Mouse (Mus musculus) naive thymus-derived CD4-positive, alpha-beta T cell, adult 2 months (primary cell): Measurements from ENCODE around the gene Sumf2.
"Not testable (repeated sequence)": the region's sequence is repeated elsewhere in the genome, so short reads cannot be mapped to it uniquely, and the experiment has no call there.

Experiments used
- DNase-seq: peaks from one replicate; pipeline ENCODE4 v3.0.0-alpha.2; 2011; ENCODE audit warnings: low read depth

Sumf2 gene

GRCm38 (mm10) chr5:129846752-129847557, at the start of gene Sumf2:
Gene Sumf2 (plus strand): TSS chr5:129846986.
- peak; percentile 98 for DNase-seq

GRCm38 (mm10) chr5:129844848-129845247, 1.9 kb upstream of the Sumf2 start:
- no peak for DNase-seq

- DNase-seq, result no peak
Measured at GRCm38 (mm10) chr5:129847558-129847820, 703 bp downstream of the Sumf2 start.

- no peak for DNase-seq
Measured at GRCm38 (mm10) chr5:129855163-129855562, 8.4 kb downstream of the Sumf2 start.

GRCm38 (mm10) chr5:129856414-129856813, 9.6 kb downstream of the Sumf2 start:
- no peak for DNase-seq

- DNase-seq, result no peak
Measured at GRCm38 (mm10) chr5:129862325-129862724, 15.5 kb downstream of the Sumf2 start.

- peak; percentile 49 for DNase-seq
Measured at GRCm38 (mm10) chr5:129864467-129864866, 17.7 kb downstream of the Sumf2 start.

- DNase-seq, result no peak
Measured at GRCm38 (mm10) chr5:129865841-129866240, 19.1 kb downstream of the Sumf2 start.

GRCm38 (mm10) chr5:129869238-129869995, 22.6 kb downstream of the Sumf2 start:
- DNase-seq, result no peak

GRCm38 (mm10) chr5:129871238-129871637, 24.5 kb downstream of the Sumf2 start:
- no peak for DNase-seq

- no peak for DNase-seq
Measured at GRCm38 (mm10) chr5:129873942-129874341, 27.2 kb downstream of the Sumf2 start.

- DNase-seq, result no peak
Measured at GRCm38 (mm10) chr5:129875098-129875497, 28.3 kb downstream of the Sumf2 start.

GRCm38 (mm10) chr5:129877731-129878455, 31.1 kb downstream of the Sumf2 start:
- no peak for DNase-seq

- DNase-seq, result no peak
Measured at GRCm38 (mm10) chr5:129878946-129879345, 32.2 kb downstream of the Sumf2 start.

GRCm38 (mm10) chr5:129879888-129880287, 33.1 kb downstream of the Sumf2 start:
- no peak for DNase-seq

- peak; percentile 30 for DNase-seq
Measured at GRCm38 (mm10) chr5:129886271-129886670, 39.5 kb downstream of the Sumf2 start.

- DNase-seq, result peak; percentile 94
Measured at GRCm38 (mm10) chr5:129886911-129887636, 40.3 kb downstream of the Sumf2 start, which contains the start of gene Chchd2. Gene Chchd2 (minus strand): TSS chr5:129887470.

- DNase-seq, result not testable (repeated sequence)
Measured at GRCm38 (mm10) chr5:129890390-129890789, 43.6 kb downstream of the Sumf2 start.

GRCm38 (mm10) chr5:129895198-129896088, 48.7 kb downstream of the Sumf2 start, which contains the start of gene Zbed5:
Gene Zbed5 (plus strand): TSS chr5:129895723.
- peak; percentile 90 for DNase-seq

GRCm38 (mm10) chr5:129898449-129898848, 51.7 kb downstream of the Sumf2 start, which contains the start of gene Phkg1:
Gene Phkg1 (minus strand): TSS chr5:129898549.
- no peak for DNase-seq

- no peak for DNase-seq
Measured at GRCm38 (mm10) chr5:129907775-129908174, 61.0 kb downstream of the Sumf2 start.
